Mouse (Mus musculus) lung, adult 2 months (tissue): ENCODE results near the gene Prkch.

Experiments used
- CTCF ChIP-seq: fragments of 200-500 bp; IDR thresholded peaks from 2 replicates; pipeline ENCODE4 v1.5.1; 2011; ENCODE audit warnings: mild to moderate bottlenecking, low read length, control low read depth; ENCODE audit not compliant: insufficient read depth
- POLR2A ChIP-seq: fragments of 200-500 bp; IDR thresholded peaks from 2 replicates; pipeline ENCODE4 v1.6.1; 2011; ENCODE audit warnings: low read depth, mild to moderate bottlenecking, control low read depth, low read length, borderline replicate concordance; ENCODE audit errors: extremely low read depth

GRCm38 (mm10) chr12:73604762-73605161 lies 20.2 kb downstream of the Prkch start:
- no peak for TF ChIP-seq CTCF
- TF ChIP-seq POLR2A = no peak
